Mouse (Mus musculus) stomach, postnatal 0 days (tissue): ENCODE results near the gene Ift172.

ENCODE experiments used
- CTCF ChIP-seq: IDR thresholded peaks from 2 replicates; pipeline ENCODE4 v1.5.1; 2016; ENCODE audit warnings: antibody characterized with exemption, low read depth, mild to moderate bottlenecking, moderate library complexity
- EP300 ChIP-seq: optimal IDR thresholded peaks from 2 replicates; pipeline ENCODE3; 2016; ENCODE audit warnings: antibody characterized with exemption

- TF ChIP-seq CTCF (no peak), EP300 (no peak)
Measured at GRCm38 (mm10) chr5:31257616-31258015, 33.3 kb downstream of the Ift172 start.
